Mouse (Mus musculus) left cerebral cortex, postnatal 36 days (tissue): ENCODE measurements around the gene Pex7. TPM values are rescaled to one million over a fixed set of nuclear protein-coding genes. Genes with fewer than 3 reads are reported as not detected.
A peak's percentile ranks its signal among the peaks of the same experiment; 100 is the strongest.
"Not testable (repeated sequence)": the region's sequence is repeated elsewhere in the genome, so short reads cannot be mapped to it uniquely, and the experiment has no call there.

Source experiments
- DNase-seq, 2 experiments: peaks; one replicate each; pipeline ENCODE4 v3.0.0; 2021 to 2022; ENCODE audit warnings: low spot score in 2 of 2, mixed read lengths in 1 of 2
- intact Hi-C: fragments of 180-260 bp; cut with DNase I; formaldehyde crosslinking; loops from one replicate; pipeline ENCODE4 v1.15.1; 2025
- total RNA-seq, 2 experiments: library from RNA; stranded (reverse); gene quantifications; 2 replicates each; pipeline ENCODE4 v1.2.3; 2021

Gene Pex7
- total RNA-seq, 2 experiments from 2014 or later, result 25.6 to 28.3 TPM

GRCm38 (mm10) chr10:19935295-19935623, 27.8 kb upstream of the Pex7 start:
- DNase-seq, result peak in 1 of 2 experiments; percentile 15
- intact Hi-C loops, result loop anchor here (2.0 to 10.0 kb wide), 3 partner anchors 70 to 190 kb away; no protein-coding TSS in a partner anchor

- intact Hi-C loops, result loop anchor here (2.0 to 10.0 kb wide), 3 partner anchors 70 to 190 kb away; no protein-coding TSS in a partner anchor
- DNase-seq, result peak in 1 of 2 experiments; percentile 64
Measured at GRCm38 (mm10) chr10:19934384-19935294, 27.1 kb upstream of the Pex7 start, which contains the start of gene Map3k5. Map3k5 (plus strand) TSS chr10:19934472.

- intact Hi-C loops, result loop anchor here (2.0 to 10.0 kb wide), 3 partner anchors 71 to 191 kb away; no protein-coding TSS in a partner anchor
- DNase-seq, result peak; percentile 82 to 87
Measured at GRCm38 (mm10) chr10:19933511-19934383, 26.3 kb upstream of the Pex7 start.

GRCm38 (mm10) chr10:19932986-19933385, 25.5 kb upstream of the Pex7 start:
- DNase-seq, result no peak
- intact Hi-C loops, result loop anchor here (10.0 kb wide), 1 partner anchor 72 kb away; no protein-coding TSS in a partner anchor

GRCm38 (mm10) chr10:19928205-19928604, 20.7 kb upstream of the Pex7 start:
- no peak for DNase-seq
- intact Hi-C loops, result no loop called here

- DNase-seq, intact Hi-C loops: not testable (repeated sequence)
Measured at GRCm38 (mm10) chr10:19926391-19926897, 19.0 kb upstream of the Pex7 start.

GRCm38 (mm10) chr10:19924256-19924655, 16.8 kb upstream of the Pex7 start:
- intact Hi-C loops, result no loop called here
- DNase-seq, result no peak

- intact Hi-C loops, result no loop called here
- no peak for DNase-seq
Measured at GRCm38 (mm10) chr10:19922410-19922809, 14.9 kb upstream of the Pex7 start.

GRCm38 (mm10) chr10:19915301-19915700, 7.8 kb upstream of the Pex7 start:
- DNase-seq, result peak; percentile 52 to 57
- intact Hi-C loops, result no loop called here

GRCm38 (mm10) chr10:19913806-19914205, 6.3 kb upstream of the Pex7 start:
- DNase-seq, result no peak
- intact Hi-C loops, result loop anchor here (5.0 kb wide), 1 partner anchor 208 kb away; no protein-coding TSS in a partner anchor

GRCm38 (mm10) chr10:19911583-19911982, 4.1 kb upstream of the Pex7 start:
- DNase-seq, result no peak
- intact Hi-C loops, result loop anchor here (5.0 kb wide), 1 partner anchor 211 kb away; no protein-coding TSS in a partner anchor

GRCm38 (mm10) chr10:19910516-19910915, 3.0 kb upstream of the Pex7 start:
- intact Hi-C loops, result loop anchor here (5.0 kb wide), 1 partner anchor 212 kb away; no protein-coding TSS in a partner anchor

GRCm38 (mm10) chr10:19908076-19908475, 587 bp upstream of the Pex7 start:
- intact Hi-C loops, result loop anchor here (2.0 kb wide), 1 partner anchor 167 kb away; no protein-coding TSS in a partner anchor
- no peak for DNase-seq

More at GRCm38 (mm10) chr10:19910516-19910915, 3.0 kb upstream of the Pex7 start:
- DNase-seq, result no peak

- peak; percentile 54 to 71 for DNase-seq
- intact Hi-C loops, result no loop called here
Measured at GRCm38 (mm10) chr10:19904077-19904820, 3.2 kb downstream of the Pex7 start.

- intact Hi-C loops, result no loop called here
- DNase-seq, result no peak
Measured at GRCm38 (mm10) chr10:19901992-19902391, 5.5 kb downstream of the Pex7 start.

GRCm38 (mm10) chr10:19900191-19900590, 7.3 kb downstream of the Pex7 start:
- intact Hi-C loops, result no loop called here
- DNase-seq, result no peak

- DNase-seq, result peak; percentile 18 to 34
- intact Hi-C loops, result loop anchor here (5.0 kb wide), 2 partner anchors 182 to 652 kb away; partner anchors contain the start of gene Il20ra
Measured at GRCm38 (mm10) chr10:19893976-19894375, 13.5 kb downstream of the Pex7 start.

GRCm38 (mm10) chr10:19893146-19893545, 14.3 kb downstream of the Pex7 start:
- no peak for DNase-seq
- intact Hi-C loops, result loop anchor here (5.0 kb wide), 2 partner anchors 181 to 651 kb away; partner anchors contain the start of gene Il20ra
